21 mouse cellular contexts compared by ENCODE assay signal in the genomic region with DNA sequence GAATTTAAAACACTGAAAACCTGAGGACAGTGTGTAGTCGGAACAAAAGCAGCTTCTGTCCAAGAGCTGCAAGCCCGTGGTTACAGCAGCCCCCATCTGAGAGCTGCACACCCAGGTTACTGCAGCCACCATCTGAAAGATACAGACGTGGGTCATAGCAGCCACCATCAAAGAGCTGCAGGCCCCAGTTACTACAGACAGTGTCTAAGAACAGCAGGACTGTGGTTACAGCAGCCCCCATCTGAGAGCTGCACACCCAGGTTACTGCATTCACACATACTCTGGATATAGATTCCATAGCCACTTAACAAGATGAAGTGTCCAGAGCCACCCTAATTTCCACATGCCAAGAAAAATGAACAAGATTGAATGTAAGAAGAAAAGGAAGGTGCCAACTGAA.
"Had no signal": no experiment of that assay in that cellular context is flagged by ENCODE, and none has a peak within 500 bp of the region (broad histone marks: within the 10 kb centered on the region; RNA-seq: fewer than 3 reads in every experiment).

No protein-coding gene starts in this region.

- DNase-seq: cerebellum, adult 2 months; cerebellum, adult 8-10 months; cerebellum, adult 9-10 months; cerebellum, adult 9-11 months; cerebellum, postnatal 10 days; cerebellum, postnatal 14 days; cerebellum, postnatal 25 days; cerebellum, postnatal 36 days; embryo, embryonic 11 days; forebrain, postnatal 0 days; gastrocnemius, adult 2 months; gastrocnemius, postnatal 10 days; gastrocnemius, postnatal 14 days; gastrocnemius, postnatal 25 days; gastrocnemius, postnatal 36 days; heart, adult 18-20 months; heart, adult 2 months had no signal

- ATAC-seq: forebrain, embryonic 13.5 days; forebrain, embryonic 14.5 days; forebrain, embryonic 15.5 days; forebrain, embryonic 16.5 days; forebrain, postnatal 0 days had no signal
